Mouse (Mus musculus): ENCODE results near the gene Tab1. TPM values are rescaled to one million over a fixed set of nuclear protein-coding genes. Genes with fewer than 3 reads are reported as not detected.
A peak's percentile ranks its signal among the peaks of the same experiment; 100 is the strongest.

Gene Tab1
- total RNA-seq, 1 experiment: 16.6 TPM

GRCm38 (mm10) chr15:80173001-80173771 is 40.3 kb downstream of the Tab1 start, which contains the start of gene Mgat3:
TSS of gene Mgat3 (plus strand) at chr15:80173721.
- Histone ChIP-seq H3K4me1 (ENCODE audit: control insufficient read depth in 2 of 2, insufficient read depth in 2 of 2, low read length in 2 of 2, poor library complexity in 1 of 2) (peaks cover 27 to 31% of the 10 kb centered on the region in 2 experiments), H3K9ac (ENCODE audit: insufficient read depth, low read depth, low read length, poor library complexity, severe bottlenecking) (peak within 1 kb of the TSS; percentile 78)

GRCm38 (mm10) chr15:80173781-80174597 is 41.1 kb downstream of the Tab1 start:
- Histone ChIP-seq H3K9ac (ENCODE audit: insufficient read depth, low read depth, low read length, poor library complexity, severe bottlenecking) (peak overlapping the region; percentile 78), H3K9me3 (ENCODE audit: control insufficient read depth, insufficient read depth, low read depth, low read length) (no peaks in the 10 kb centered on the region), H3K4me1 (ENCODE audit: control insufficient read depth in 2 of 2, insufficient read depth in 2 of 2, low read length in 2 of 2, poor library complexity in 1 of 2) (peaks cover 25 to 31% of the 10 kb centered on the region in 2 experiments), H3K36me3 (ENCODE audit: control insufficient read depth, insufficient read depth, low read length, poor library complexity, severe bottlenecking) (no peaks in the 10 kb centered on the region), H3K27ac (ENCODE audit: insufficient read depth, low read depth, low read length, poor library complexity, severe bottlenecking) (no peak overlapping the region), H3K4me3 (ENCODE audit: insufficient read depth in 1 of 2, low read depth in 1 of 2, low read length in 2 of 2, poor library complexity in 1 of 2, severe bottlenecking in 1 of 2) (peak overlapping the region; percentile 88 to 93)
- TF ChIP-seq MAFK (IDR thresholded peaks at IDR 0.05; ENCODE audit: insufficient read depth, low read depth, low read length): no peak
- TF ChIP-seq ZC3H11A (IDR thresholded peaks at IDR 0.05; ENCODE audit: borderline replicate concordance, low read depth, low read length): no peak
- TF ChIP-seq HCFC1 (IDR thresholded peaks at IDR 0.05; ENCODE audit: borderline replicate concordance, insufficient read depth, low read length): no peak
- no peak for TF ChIP-seq CHD2 (IDR thresholded peaks at IDR 0.05; ENCODE audit: low read depth, low read length)
- TF ChIP-seq ZNF384 (IDR thresholded peaks at IDR 0.05; ENCODE audit: low read depth, low read length): no peak
- DNase-seq (ENCODE audit: low read depth, low spot score): no peak
- in situ Hi-C loops (cut with MboI; ENCODE audit: low sequenced_read_pairs in 2 of 2, unreplicated experiment in 2 of 2): no loop called here

More at GRCm38 (mm10) chr15:80173001-80173771, 40.3 kb downstream of the Tab1 start, which contains the start of gene Mgat3:
- Histone ChIP-seq H3K27ac (ENCODE audit: insufficient read depth, low read depth, low read length, poor library complexity, severe bottlenecking) (no peak within 1 kb of the TSS), H3K36me3 (ENCODE audit: control insufficient read depth, insufficient read depth, low read length, poor library complexity, severe bottlenecking) (no peaks in the 10 kb centered on the region), H3K4me3 (ENCODE audit: insufficient read depth in 1 of 2, low read depth in 1 of 2, low read length in 2 of 2, poor library complexity in 1 of 2, severe bottlenecking in 1 of 2) (peak within 1 kb of the TSS; percentile 88 to 93), H3K9me3 (ENCODE audit: control insufficient read depth, insufficient read depth, low read depth, low read length) (no peaks in the 10 kb centered on the region)
- in situ Hi-C loops (cut with MboI; ENCODE audit: low sequenced_read_pairs in 2 of 2, unreplicated experiment in 2 of 2): no loop called here
- DNase-seq (ENCODE audit: low read depth, low spot score): no peak
- TF ChIP-seq CHD2 (IDR thresholded peaks at IDR 0.05; ENCODE audit: low read depth, low read length): no peak
- TF ChIP-seq HCFC1 (IDR thresholded peaks at IDR 0.05; ENCODE audit: borderline replicate concordance, insufficient read depth, low read length): no peak
- TF ChIP-seq ZNF384 (IDR thresholded peaks at IDR 0.05; ENCODE audit: low read depth, low read length): no peak
- no peak for TF ChIP-seq ZC3H11A (IDR thresholded peaks at IDR 0.05; ENCODE audit: borderline replicate concordance, low read depth, low read length)
- TF ChIP-seq MAFK (IDR thresholded peaks at IDR 0.05; ENCODE audit: insufficient read depth, low read depth, low read length): no peak

DNA sequence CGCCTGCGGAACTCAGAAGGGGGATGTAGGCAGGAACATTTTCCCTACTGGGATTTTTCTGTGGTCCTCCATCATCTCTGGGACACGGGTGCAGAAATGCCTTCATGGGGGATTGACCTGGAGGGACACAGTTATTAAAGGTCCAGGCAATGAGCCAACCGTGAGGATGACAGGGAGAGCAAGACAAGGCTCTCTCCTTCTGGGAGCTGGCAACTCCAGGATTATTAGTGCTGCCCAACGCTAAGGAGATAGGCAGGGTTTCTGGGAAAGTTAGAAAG is 41.6 kb downstream of the Tab1 start:
- H3K9ac ChIP-seq (ENCODE audit: insufficient read depth, low read depth, low read length, poor library complexity, severe bottlenecking): no peak overlapping the region; the same call in 1 of the 2 replicates

GRCm38 (mm10) chr15:80175316-80175715 is 42.4 kb downstream of the Tab1 start:
- H3K9ac ChIP-seq (ENCODE audit: insufficient read depth, low read depth, low read length, poor library complexity, severe bottlenecking): no peak overlapping the region
- in situ Hi-C loops (cut with MboI; ENCODE audit: low sequenced_read_pairs in 2 of 2, unreplicated experiment in 2 of 2): no loop called here
- peaks cover 17 to 22% of the 10 kb centered on the region in 2 experiments for H3K4me1 ChIP-seq (ENCODE audit: control insufficient read depth in 2 of 2, insufficient read depth in 2 of 2, low read length in 2 of 2, poor library complexity in 1 of 2)
- no peak overlapping the region for H3K27ac ChIP-seq (ENCODE audit: insufficient read depth, low read depth, low read length, poor library complexity, severe bottlenecking)
- no peak for TF ChIP-seq ZC3H11A (IDR thresholded peaks at IDR 0.05; ENCODE audit: borderline replicate concordance, low read depth, low read length)
- no peak for TF ChIP-seq MAFK (IDR thresholded peaks at IDR 0.05; ENCODE audit: insufficient read depth, low read depth, low read length)
- TF ChIP-seq CHD2 (IDR thresholded peaks at IDR 0.05; ENCODE audit: low read depth, low read length): no peak
- TF ChIP-seq HCFC1 (IDR thresholded peaks at IDR 0.05; ENCODE audit: borderline replicate concordance, insufficient read depth, low read length): no peak
- TF ChIP-seq ZNF384 (IDR thresholded peaks at IDR 0.05; ENCODE audit: low read depth, low read length): no peak
- no peak for DNase-seq (ENCODE audit: low read depth, low spot score)
- H3K9me3 ChIP-seq (ENCODE audit: control insufficient read depth, insufficient read depth, low read depth, low read length): no peaks in the 10 kb centered on the region
- H3K36me3 ChIP-seq (ENCODE audit: control insufficient read depth, insufficient read depth, low read length, poor library complexity, severe bottlenecking): no peaks in the 10 kb centered on the region
- no peak overlapping the region for H3K4me3 ChIP-seq (ENCODE audit: insufficient read depth in 1 of 2, low read depth in 1 of 2, low read length in 2 of 2, poor library complexity in 1 of 2, severe bottlenecking in 1 of 2)

More for the DNA sequence above, 41.6 kb downstream of the Tab1 start:
- Histone ChIP-seq H3K36me3 (ENCODE audit: control insufficient read depth, insufficient read depth, low read length, poor library complexity, severe bottlenecking) (no peaks in the 10 kb centered on the region), H3K27ac (ENCODE audit: insufficient read depth, low read depth, low read length, poor library complexity, severe bottlenecking) (no peak overlapping the region), H3K4me3 (ENCODE audit: insufficient read depth in 1 of 2, low read depth in 1 of 2, low read length in 2 of 2, poor library complexity in 1 of 2, severe bottlenecking in 1 of 2) (peak overlapping the region; percentile 88 to 93), H3K4me1 (ENCODE audit: control insufficient read depth in 2 of 2, insufficient read depth in 2 of 2, low read length in 2 of 2, poor library complexity in 1 of 2) (peaks cover 24 to 27% of the 10 kb centered on the region in 2 experiments), H3K9me3 (ENCODE audit: control insufficient read depth, insufficient read depth, low read depth, low read length) (no peaks in the 10 kb centered on the region)
- DNase-seq (ENCODE audit: low read depth, low spot score): no peak
- TF ChIP-seq HCFC1 (IDR thresholded peaks at IDR 0.05; ENCODE audit: borderline replicate concordance, insufficient read depth, low read length) (no peak), ZNF384 (IDR thresholded peaks at IDR 0.05; ENCODE audit: low read depth, low read length) (no peak), CHD2 (IDR thresholded peaks at IDR 0.05; ENCODE audit: low read depth, low read length) (no peak), ZC3H11A (IDR thresholded peaks at IDR 0.05; ENCODE audit: borderline replicate concordance, low read depth, low read length) (no peak), MAFK (IDR thresholded peaks at IDR 0.05; ENCODE audit: insufficient read depth, low read depth, low read length) (no peak)
- in situ Hi-C loops (cut with MboI; ENCODE audit: low sequenced_read_pairs in 2 of 2, unreplicated experiment in 2 of 2): no loop called here

Data from ES-E14 (cell line).